Mouse (Mus musculus) forebrain, embryonic 12.5 days (tissue): ENCODE measurements at regions not wholly inside any gene's neighbourhood (a gene's known extent, or its start where the extent isn't known, plus 50 kb on each side); places are given as distances from the start of the nearest gene placed in this dataset.

Source experiments
- ATAC-seq: fragments of 200-750 bp; cut with Nextera tagmentation; 2 replicates; pipeline ENCODE4 v1.8.0; 2017; ENCODE audit warnings: moderate TSS enrichment; ENCODE audit not compliant: low FRiP score
- H3K27ac ChIP-seq: fragments of 300-500 bp; sonication (generic); 2 replicates; pipeline ENCODE4 v1.5.1; 2016; ENCODE audit warnings: mild to moderate bottlenecking
- H3K27me3 ChIP-seq: fragments of 300-500 bp; sonication (generic); 2 replicates; pipeline ENCODE4 v1.6.1; 2016; ENCODE audit warnings: mild to moderate bottlenecking
- H3K36me3 ChIP-seq: fragments of 300-500 bp; sonication (generic); replicated peaks from 2 replicates; pipeline ENCODE4 v1.6.1; 2016; ENCODE audit warnings: mild to moderate bottlenecking
- H3K4me1 ChIP-seq: fragments of 300-500 bp; sonication (generic); 2 replicates; pipeline ENCODE4 v1.6.1; 2016
- H3K4me2 ChIP-seq: fragments of 300-500 bp; sonication (generic); 2 replicates; pipeline ENCODE4 v1.6.1; 2016; ENCODE audit warnings: mild to moderate bottlenecking, moderate library complexity
- H3K4me3 ChIP-seq: fragments of 300-500 bp; sonication (generic); replicated peaks from 2 replicates; pipeline ENCODE4 v1.5.1; 2016; ENCODE audit warnings: mild to moderate bottlenecking
- H3K9ac ChIP-seq: fragments of 300-500 bp; sonication (generic); 2 replicates; pipeline ENCODE4 v1.6.1; 2016; ENCODE audit warnings: mild to moderate bottlenecking
- H3K9me3 ChIP-seq: fragments of 300-500 bp; sonication (generic); 2 replicates; pipeline ENCODE4 v1.6.1; 2016
- WGBS: fragments of 180-500 bp; shearing (Covaris S2); methylation state at CpG from one replicate; pipeline ENCODE4 v1.1.7; 2016; 5-methylcytosine and 5-hydroxymethylcytosine counted together

- H3K27me3 ChIP-seq: no peaks in the 10 kb centered on the region
- no peaks in the 10 kb centered on the region for H3K4me1 ChIP-seq
- H3K9ac ChIP-seq: no peak overlapping the region
- no peak overlapping the region for H3K4me2 ChIP-seq
- H3K9me3 ChIP-seq: no peaks in the 10 kb centered on the region
- H3K4me3 ChIP-seq: no peak overlapping the region
- H3K27ac ChIP-seq: no peak overlapping the region
- no peak for ATAC-seq
- no peaks in the 10 kb centered on the region for H3K36me3 ChIP-seq
Measured at GRCm38 (mm10) chr17:76205082-76205481, 653.3 kb upstream of the Fam98a start.

DNA sequence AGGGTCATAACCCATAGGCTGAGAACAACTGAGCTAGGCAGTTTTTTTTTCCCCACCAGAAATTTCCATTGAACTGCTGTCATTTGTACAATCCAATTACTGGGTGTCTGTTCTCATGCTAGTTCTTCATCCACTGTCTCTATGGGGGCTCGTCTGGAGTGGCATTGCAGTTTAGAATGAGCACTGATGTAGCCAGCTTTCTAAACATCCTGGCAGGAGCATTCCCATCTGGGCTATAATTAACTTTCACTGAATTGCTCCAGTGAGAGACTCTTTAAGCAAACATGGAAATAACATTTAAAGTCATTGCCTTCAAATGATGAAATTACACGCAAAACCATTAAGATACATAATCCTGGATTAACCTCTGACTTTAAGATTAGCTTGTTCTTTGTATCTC is 633.1 kb upstream of the Fam98a start:
- no peaks in the 10 kb centered on the region for H3K9me3 ChIP-seq

DNA sequence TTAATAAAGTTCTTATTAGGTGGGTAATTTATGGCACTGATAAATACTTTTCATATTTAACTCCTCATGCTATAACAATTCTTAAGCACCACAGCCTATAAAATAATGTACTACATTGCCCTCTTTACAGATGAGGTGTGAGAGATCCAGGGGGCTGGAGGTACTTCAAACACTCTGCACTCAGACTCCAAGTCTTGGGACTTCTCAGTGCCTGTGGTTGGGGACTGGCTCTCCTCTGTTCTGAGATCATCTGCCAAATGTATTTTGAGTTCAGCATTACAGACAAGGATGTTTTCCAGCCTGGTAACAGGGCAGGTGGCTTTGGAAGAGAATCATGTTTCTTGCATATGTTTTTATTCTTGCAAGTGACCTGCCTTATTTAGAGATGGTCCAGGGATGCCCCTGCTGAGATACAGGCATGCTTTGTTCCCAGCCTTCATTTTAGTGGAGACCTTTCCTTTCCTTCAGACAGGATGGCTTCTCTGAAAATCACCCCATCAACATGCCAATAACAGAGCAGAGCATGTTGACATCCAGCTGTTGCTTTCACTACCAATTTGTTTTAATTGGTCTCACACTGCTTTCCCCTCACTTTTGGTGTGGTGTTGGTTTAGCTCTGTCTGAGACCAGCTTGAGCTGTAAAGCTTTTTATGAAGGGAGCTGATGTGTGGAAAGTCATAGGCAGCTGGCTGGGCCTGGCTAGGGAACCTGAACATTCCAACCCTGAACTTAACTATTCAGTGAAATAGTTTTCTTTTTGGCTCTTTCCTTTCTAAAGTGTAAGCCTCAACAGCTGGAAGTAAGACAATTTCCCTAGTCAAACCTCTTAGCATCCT is 585.1 kb upstream of the Fam98a start:
- no peaks in the 10 kb centered on the region for H3K36me3 ChIP-seq
- H3K27ac ChIP-seq: no peak overlapping the region
- H3K4me2 ChIP-seq: no peak overlapping the region
- H3K27me3 ChIP-seq: no peaks in the 10 kb centered on the region
- H3K4me3 ChIP-seq: no peak overlapping the region
- H3K9me3 ChIP-seq: no peaks in the 10 kb centered on the region
- no peaks in the 10 kb centered on the region for H3K4me1 ChIP-seq
- H3K9ac ChIP-seq: no peak overlapping the region
- ATAC-seq: no peak

More for the DNA sequence above, 633.1 kb upstream of the Fam98a start:
- Histone ChIP-seq H3K27ac (no peak overlapping the region), H3K9ac (no peak overlapping the region), H3K4me1 (no peaks in the 10 kb centered on the region; the same call in 1 of the 2 replicates), H3K27me3 (no peaks in the 10 kb centered on the region), H3K4me2 (no peak overlapping the region), H3K36me3 (no peaks in the 10 kb centered on the region), H3K4me3 (no peak overlapping the region)
- WGBS: 20% methylated on average over 2 of the region's 2 CpGs
- ATAC-seq: peak; percentile 81

DNA sequence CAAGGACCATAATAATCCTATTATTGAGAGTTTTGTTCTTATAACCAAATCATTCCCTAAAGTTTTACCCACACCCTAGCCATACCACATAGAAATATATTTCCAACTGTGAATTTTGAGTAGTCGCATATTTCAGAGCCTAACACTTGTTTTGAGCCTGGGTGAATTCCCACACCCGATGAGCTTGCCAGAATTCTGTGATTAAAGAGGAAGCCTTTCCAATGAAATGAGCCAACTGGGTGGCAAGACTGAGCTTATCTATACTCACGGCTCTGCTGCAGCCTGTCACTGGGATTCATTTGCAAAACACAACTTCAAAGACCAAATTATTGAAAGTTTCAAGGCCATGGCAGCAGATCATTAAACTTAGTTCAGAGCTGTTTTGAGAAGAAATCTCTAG is 582.3 kb upstream of the Fam98a start:
- H3K9me3 ChIP-seq: no peaks in the 10 kb centered on the region
- H3K27ac ChIP-seq: no peak overlapping the region
- H3K9ac ChIP-seq: no peak overlapping the region
- no peak overlapping the region for H3K4me3 ChIP-seq
- H3K4me1 ChIP-seq: no peaks in the 10 kb centered on the region
- H3K27me3 ChIP-seq: no peaks in the 10 kb centered on the region
- 77% methylated on average over 3 of the region's 3 CpGs for WGBS
- no peak overlapping the region for H3K4me2 ChIP-seq
- no peaks in the 10 kb centered on the region for H3K36me3 ChIP-seq
- no peak for ATAC-seq

GRCm38 (mm10) chr17:76125260-76125659 is 573.5 kb upstream of the Fam98a start:
- H3K27ac ChIP-seq: no peak overlapping the region
- no peaks in the 10 kb centered on the region for H3K27me3 ChIP-seq
- H3K4me1 ChIP-seq: no peaks in the 10 kb centered on the region
- no peak overlapping the region for H3K9ac ChIP-seq
- no peak overlapping the region for H3K4me3 ChIP-seq
- 75% methylated on average over 5 of the region's 5 CpGs for WGBS
- H3K4me2 ChIP-seq: no peak overlapping the region
- H3K36me3 ChIP-seq: no peaks in the 10 kb centered on the region
- ATAC-seq: no peak
- H3K9me3 ChIP-seq: no peaks in the 10 kb centered on the region

GRCm38 (mm10) chr17:76111315-76112195 is 559.8 kb upstream of the Fam98a start:
- peaks cover 23% of the 10 kb centered on the region for H3K27me3 ChIP-seq
- peak; percentile 93 for ATAC-seq
- H3K9ac ChIP-seq: no peak overlapping the region
- no peak overlapping the region for H3K4me2 ChIP-seq
- no peak overlapping the region for H3K4me3 ChIP-seq
- no peaks in the 10 kb centered on the region for H3K9me3 ChIP-seq
- H3K4me1 ChIP-seq: peaks cover 14% of the 10 kb centered on the region
- WGBS: 46% methylated on average over 9 of the region's 9 CpGs
- H3K27ac ChIP-seq: 0 out of 2 replicates have a peak overlapping the region, but pooled peaks have one; percentile 42
- H3K36me3 ChIP-seq: no peaks in the 10 kb centered on the region

DNA sequence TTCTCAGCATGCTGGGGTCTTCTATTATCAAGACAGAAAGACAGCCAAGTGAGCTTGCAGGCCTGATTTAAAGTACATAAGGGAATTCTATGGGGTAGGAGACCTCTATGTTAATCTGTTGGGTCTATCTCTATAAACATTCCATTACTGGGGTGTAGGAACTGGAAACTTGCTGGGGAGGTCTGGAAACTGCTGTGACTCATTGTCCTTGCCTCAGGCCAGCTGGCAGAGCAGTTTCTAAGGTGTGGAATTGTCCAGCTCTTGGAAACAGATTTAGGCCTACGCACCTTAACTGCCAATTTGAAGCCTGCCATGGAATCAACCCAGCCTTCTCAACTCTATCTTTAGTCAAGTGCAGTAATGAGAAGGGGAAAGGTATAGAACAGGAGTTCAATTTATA is 559.1 kb upstream of the Fam98a start:
- Histone ChIP-seq H3K27ac (0 out of 2 replicates have a peak overlapping the region, but pooled peaks have one; percentile 42), H3K4me1 (peaks cover 14% of the 10 kb centered on the region), H3K27me3 (peaks cover 23% of the 10 kb centered on the region), H3K9me3 (no peaks in the 10 kb centered on the region), H3K4me2 (no peak overlapping the region), H3K36me3 (no peaks in the 10 kb centered on the region), H3K4me3 (no peak overlapping the region), H3K9ac (no peak overlapping the region)
- ATAC-seq: no peak
- 87% methylated on average over 1 of the region's 1 CpGs for WGBS

DNA sequence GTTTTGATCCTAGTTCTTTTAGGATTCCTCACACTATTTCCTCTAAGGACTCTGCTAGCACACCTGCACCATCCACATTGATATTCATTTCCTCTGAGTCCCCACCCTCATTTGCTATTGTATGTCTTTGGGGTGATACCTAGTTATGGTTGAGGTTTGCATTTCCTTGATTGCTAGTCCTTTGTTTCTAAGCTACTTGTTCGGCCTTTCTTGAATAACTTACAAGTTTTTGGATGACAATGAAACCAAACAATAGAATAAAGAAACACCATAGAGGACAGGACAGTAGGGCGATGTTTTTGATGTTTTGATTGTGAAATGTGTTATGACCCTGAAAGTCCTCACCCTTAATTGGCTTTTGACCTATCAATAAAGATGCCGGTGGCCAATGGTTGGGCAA is 531.8 kb upstream of the Fam98a start:
- Histone ChIP-seq H3K4me1 (no peaks in the 10 kb centered on the region), H3K4me3 (no peak overlapping the region), H3K27ac (no peak overlapping the region), H3K9ac (no peak overlapping the region), H3K4me2 (no peak overlapping the region), H3K9me3 (no peaks in the 10 kb centered on the region), H3K27me3 (no peaks in the 10 kb centered on the region), H3K36me3 (no peaks in the 10 kb centered on the region)
- 91% methylated on average over 3 of the region's 3 CpGs for WGBS
- ATAC-seq: no peak

DNA sequence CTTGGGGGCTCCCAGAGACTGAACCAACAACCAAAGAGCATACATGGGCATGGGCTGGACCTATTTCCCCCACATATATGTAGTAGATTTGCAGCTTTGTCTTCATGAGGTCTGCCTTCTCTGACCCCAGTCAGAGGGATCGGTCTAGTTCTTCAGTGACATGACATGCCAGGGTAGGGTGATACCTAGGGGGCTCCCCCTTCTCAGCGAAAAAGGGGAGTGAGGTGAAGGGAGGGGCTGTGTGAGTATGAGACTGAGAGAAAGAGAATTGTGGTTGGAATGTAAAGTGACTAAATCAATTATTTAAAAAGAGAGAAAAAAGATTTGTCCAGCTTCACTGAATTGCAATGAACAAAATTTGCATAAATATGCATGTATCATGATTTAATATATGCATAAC is 530.0 kb upstream of the Fam98a start:
- Histone ChIP-seq H3K36me3 (no peaks in the 10 kb centered on the region), H3K4me2 (no peak overlapping the region), H3K4me3 (no peak overlapping the region), H3K27ac (no peak overlapping the region), H3K9ac (no peak overlapping the region), H3K9me3 (no peaks in the 10 kb centered on the region), H3K4me1 (no peaks in the 10 kb centered on the region), H3K27me3 (no peaks in the 10 kb centered on the region)
- 81% methylated on average over 2 of the region's 2 CpGs for WGBS
- no peak for ATAC-seq

DNA sequence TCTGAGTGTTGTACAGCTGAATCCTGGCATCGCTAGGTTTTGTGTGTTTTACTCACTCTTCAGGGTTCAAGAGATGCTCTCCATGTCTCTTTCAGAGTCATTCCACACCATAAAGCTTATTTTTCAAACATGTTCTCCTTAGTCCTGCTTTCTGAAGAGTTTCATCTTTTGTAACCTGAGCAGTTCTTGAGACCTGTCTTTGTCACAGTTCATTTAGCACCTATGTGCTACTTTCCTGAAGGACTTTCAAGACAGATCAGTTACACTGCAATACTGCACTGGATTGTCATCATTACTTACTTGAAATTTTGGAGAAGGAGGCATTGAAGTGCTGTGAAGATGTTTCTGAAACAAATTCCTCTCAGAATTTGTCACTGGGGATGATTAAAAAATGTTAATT is 494.7 kb upstream of the Fam98a start:
- H3K9me3 ChIP-seq: no peaks in the 10 kb centered on the region
- no peak for ATAC-seq
- no peaks in the 10 kb centered on the region for H3K27me3 ChIP-seq
- no peak overlapping the region for H3K4me2 ChIP-seq
- no peak overlapping the region for H3K9ac ChIP-seq
- H3K27ac ChIP-seq: no peak overlapping the region
- WGBS: 92% methylated on average over 1 of the region's 1 CpGs
- H3K4me3 ChIP-seq: no peak overlapping the region
- no peaks in the 10 kb centered on the region for H3K4me1 ChIP-seq
- H3K36me3 ChIP-seq: no peaks in the 10 kb centered on the region

- H3K9ac ChIP-seq: no peak overlapping the region
Measured at GRCm38 (mm10) chr17:76032710-76033109, 481.0 kb upstream of the Fam98a start.

DNA sequence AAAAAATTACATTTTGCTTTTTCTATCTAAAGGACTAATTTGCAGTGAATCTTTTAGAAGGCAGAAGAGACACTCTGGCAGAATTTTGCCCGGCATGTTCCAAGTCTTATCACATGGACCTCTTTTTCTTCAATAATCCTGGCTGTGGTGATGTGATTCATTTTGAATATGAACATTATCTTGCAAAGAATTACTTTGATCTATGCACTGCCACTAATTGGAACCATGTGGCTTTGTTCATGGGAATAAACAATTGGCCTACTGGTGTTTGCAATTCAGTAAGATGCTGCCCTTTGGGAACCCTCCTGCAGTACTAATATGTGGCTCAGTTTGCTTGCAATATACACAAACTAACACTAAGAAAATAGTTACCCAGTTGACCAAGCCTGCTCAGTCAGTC is 456.3 kb upstream of the Fam98a start:
- H3K4me1 ChIP-seq: no peaks in the 10 kb centered on the region
- no peak for ATAC-seq
- H3K27me3 ChIP-seq: no peaks in the 10 kb centered on the region
- no peaks in the 10 kb centered on the region for H3K36me3 ChIP-seq
- H3K4me3 ChIP-seq: no peak overlapping the region
- WGBS: 62% methylated on average over 1 of the region's 1 CpGs
- H3K4me2 ChIP-seq: no peak overlapping the region
- H3K27ac ChIP-seq: no peak overlapping the region
- H3K9ac ChIP-seq: no peak overlapping the region
- H3K9me3 ChIP-seq: no peaks in the 10 kb centered on the region

More at GRCm38 (mm10) chr17:76032710-76033109, 481.0 kb upstream of the Fam98a start:
- ATAC-seq: no peak
- Histone ChIP-seq H3K27me3 (no peaks in the 10 kb centered on the region), H3K36me3 (no peaks in the 10 kb centered on the region), H3K4me3 (no peak overlapping the region), H3K4me1 (no peaks in the 10 kb centered on the region), H3K27ac (no peak overlapping the region), H3K4me2 (no peak overlapping the region), H3K9me3 (no peaks in the 10 kb centered on the region)
- 86% methylated on average over 1 of the region's 1 CpGs for WGBS
